Mouse (Mus musculus) heart, postnatal 0 days (tissue): ENCODE data around the gene Fgd4. TPM values are rescaled to one million over a fixed set of nuclear protein-coding genes. Genes with fewer than 3 reads are reported as not detected.

ENCODE experiments used
- ATAC-seq: fragments of 200-750 bp; cut with Nextera tagmentation; 2 replicates; pipeline ENCODE4 v1.8.0; 2017; ENCODE audit warnings: low read depth, moderate number of reproducible peaks, moderate library complexity; ENCODE audit not compliant: insufficient read depth
- DNase-seq: peaks from one replicate; pipeline ENCODE4 v3.0.0-alpha.2; 2016; ENCODE audit warnings: low spot score
- H3K27ac ChIP-seq: fragments of 300-500 bp; sonication (generic); 2 replicates; pipeline ENCODE4 v1.5.1; 2014; ENCODE audit warnings: low read depth, mild to moderate bottlenecking
- H3K27me3 ChIP-seq: fragments of 300-500 bp; sonication (generic); 2 replicates; pipeline ENCODE4 v1.6.1; 2014; ENCODE audit warnings: low read length, mixed read lengths; ENCODE audit not compliant: control insufficient read depth, insufficient read depth
- H3K36me3 ChIP-seq: fragments of 300-500 bp; sonication (generic); replicated peaks from 2 replicates; pipeline ENCODE4 v1.6.1; 2014; ENCODE audit warnings: low read length, mixed read lengths; ENCODE audit not compliant: control insufficient read depth, insufficient read depth
- H3K4me1 ChIP-seq: fragments of 300-500 bp; sonication (generic); 2 replicates; pipeline ENCODE4 v1.6.1; 2014; ENCODE audit warnings: antibody characterized with exemption; ENCODE audit not compliant: control insufficient read depth, insufficient read depth
- H3K4me2 ChIP-seq: fragments of 300-500 bp; sonication (generic); 2 replicates; pipeline ENCODE4 v1.6.1; 2014; ENCODE audit warnings: low read depth, mild to moderate bottlenecking, low read length, moderate library complexity
- H3K4me3 ChIP-seq: fragments of 300-500 bp; sonication (generic); 2 replicates; pipeline ENCODE4 v1.5.1; 2014; ENCODE audit warnings: low read depth, low read length
- H3K9ac ChIP-seq: fragments of 300-500 bp; sonication (generic); replicated peaks from 2 replicates; pipeline ENCODE4 v1.6.1; 2014; ENCODE audit warnings: low read depth, low read length, mixed read lengths
- H3K9me3 ChIP-seq: fragments of 300-500 bp; sonication (generic); replicated peaks from 2 replicates; pipeline ENCODE4 v1.6.1; 2016; ENCODE audit warnings: low read length; ENCODE audit not compliant: control insufficient read depth
- CTCF ChIP-seq: IDR thresholded peaks from 2 replicates; pipeline ENCODE4 v1.5.1; 2016; ENCODE audit warnings: antibody characterized with exemption, control low read depth, low read depth
- EP300 ChIP-seq: IDR thresholded peaks from 2 replicates; pipeline ENCODE4 v1.6.1; 2016; ENCODE audit warnings: antibody characterized with exemption, low read depth
- WGBS: fragments of 180-500 bp; shearing (Covaris S2); extraction: QIAGEN DNeasy Blood & Tissue Kit; methylation state at CpG from one replicate; pipeline ENCODE4 v1.1.7; 2014; 5-methylcytosine and 5-hydroxymethylcytosine counted together
- polyA plus RNA-seq: library from polyadenylated mRNA; unstranded; fragments of >200 nt; fragmentation: Nextera tagmentation; extraction: Ambion mirVana; gene quantifications from 2 replicates; pipeline ENCODE4 v1.2.1, GENCODE M21; 2015
- total RNA-seq: library from RNA; depleted of rRNA; stranded (reverse); fragments of >200 nt; gene quantifications from 2 replicates; pipeline ENCODE4 v1.2.3, GENCODE M21; 2014; ENCODE audit warnings: low replicate concordance; rRNA removed

The Fgd4 gene
- total RNA-seq, result 10.3 and 13.7 TPM in 2 replicates
- 8.8 and 10.0 TPM in 2 replicates for polyA plus RNA-seq

GRCm38 (mm10) chr16:16600461-16600860 lies at the start of gene Fgd4:
Fgd4 (minus strand) TSS chr16:16600549.
- ATAC-seq (no peak), DNase-seq (no peak)
- peak within 1 kb of the TSS; percentile 87 for H3K9ac ChIP-seq
- no peak for TF ChIP-seq EP300
- no peak for TF ChIP-seq CTCF
- H3K4me2 ChIP-seq, result peak within 1 kb of the TSS; percentile 92
- peak within 1 kb of the TSS; percentile 86 for H3K4me3 ChIP-seq
- no peaks in the 10 kb centered on the region for H3K36me3 ChIP-seq
- H3K27me3 ChIP-seq, result no peaks in the 10 kb centered on the region
- peak within 1 kb of the TSS; percentile 67 for H3K27ac ChIP-seq
- H3K4me1 ChIP-seq, result no peaks in the 10 kb centered on the region
- WGBS, result 64% methylated on average over 5 of the region's 5 CpGs
- no peaks in the 10 kb centered on the region for H3K9me3 ChIP-seq

- Histone ChIP-seq H3K27me3 (no peaks in the 10 kb centered on the region), H3K9me3 (no peaks in the 10 kb centered on the region), H3K36me3 (no peaks in the 10 kb centered on the region), H3K9ac (no peak overlapping the region), H3K4me3 (no peak overlapping the region), H3K27ac (no peak overlapping the region), H3K4me2 (no peak overlapping the region), H3K4me1 (no peaks in the 10 kb centered on the region)
- 68% methylated on average over 1 of the region's 1 CpGs for WGBS
- DNase-seq (no peak), ATAC-seq (no peak)
- no peak for TF ChIP-seq EP300
- no peak for TF ChIP-seq CTCF
Measured at GRCm38 (mm10) chr16:16645148-16645547, 44.8 kb upstream of the Fgd4 start.

GRCm38 (mm10) chr16:16633730-16634129 lies 33.4 kb upstream of the Fgd4 start:
- H3K4me3 ChIP-seq, result no peak overlapping the region
- H3K4me1 ChIP-seq, result no peaks in the 10 kb centered on the region
- no peaks in the 10 kb centered on the region for H3K36me3 ChIP-seq
- no peak overlapping the region for H3K9ac ChIP-seq
- ATAC-seq, result no peak
- no peak overlapping the region for H3K27ac ChIP-seq
- H3K4me2 ChIP-seq, result no peak overlapping the region
- H3K9me3 ChIP-seq, result 0 out of 2 replicates have a peak, but pooled peaks cover 5% of the 10 kb centered on the region
- H3K27me3 ChIP-seq, result no peaks in the 10 kb centered on the region
- DNase-seq, result no peak
- no peak for TF ChIP-seq CTCF
- no peak for TF ChIP-seq EP300

GRCm38 (mm10) chr16:16599586-16600401 lies 555 bp downstream of the Fgd4 start:
- no peak for TF ChIP-seq EP300
- ATAC-seq, result peak; percentile 94
- peak; percentile 41 for DNase-seq
- Histone ChIP-seq H3K9me3 (no peaks in the 10 kb centered on the region), H3K4me2 (peak overlapping the region; percentile 92), H3K27ac (peak overlapping the region; percentile 67), H3K4me3 (peak overlapping the region; percentile 86), H3K9ac (peak overlapping the region; percentile 87), H3K36me3 (no peaks in the 10 kb centered on the region), H3K27me3 (no peaks in the 10 kb centered on the region), H3K4me1 (no peaks in the 10 kb centered on the region)
- WGBS, result under 1% methylated on average over 75 of the region's 77 CpGs

- Histone ChIP-seq H3K4me3 (no peak overlapping the region), H3K9me3 (no peaks in the 10 kb centered on the region), H3K36me3 (no peaks in the 10 kb centered on the region), H3K4me2 (no peak overlapping the region), H3K27ac (no peak overlapping the region), H3K27me3 (no peaks in the 10 kb centered on the region), H3K4me1 (0 out of 2 replicates have a peak, but pooled peaks cover 3% of the 10 kb centered on the region), H3K9ac (no peak overlapping the region)
- DNase-seq (peak; percentile 20), ATAC-seq (no peak)
- TF ChIP-seq EP300 (no peak), CTCF (peak; percentile 27; the same call in 1 of the 2 replicates)
Measured at GRCm38 (mm10) chr16:16596582-16596981, 3.8 kb downstream of the Fgd4 start.
